Mouse (Mus musculus) heart, embryonic 16.5 days (tissue): ENCODE results near the gene Atg9a. TPM values are rescaled to one million over a fixed set of nuclear protein-coding genes. Genes with fewer than 3 reads are reported as not detected.

Experiments
- ATAC-seq: fragments of 200-750 bp; cut with Nextera tagmentation; replicated peaks from 2 replicates; pipeline ENCODE4 v1.8.0; 2017; ENCODE audit warnings: moderate number of reproducible peaks; ENCODE audit not compliant: insufficient read depth, low FRiP score; ENCODE audit errors: extremely low read depth
- H3K27ac ChIP-seq: fragments of 300-500 bp; sonication (generic); 2 replicates; pipeline ENCODE4 v1.5.1; 2014; ENCODE audit warnings: mild to moderate bottlenecking, low read length, control low read depth, moderate library complexity
- H3K27me3 ChIP-seq: fragments of 300-500 bp; sonication (generic); 2 replicates; pipeline ENCODE4 v1.6.1; 2014; ENCODE audit warnings: low read length, mixed read lengths; ENCODE audit not compliant: control insufficient read depth, insufficient read depth
- H3K36me3 ChIP-seq: fragments of 300-500 bp; sonication (generic); 2 replicates; pipeline ENCODE4 v1.6.1; 2014; ENCODE audit not compliant: control insufficient read depth, insufficient read depth
- H3K4me1 ChIP-seq: fragments of 300-500 bp; sonication (generic); 2 replicates; pipeline ENCODE4 v1.6.1; 2014; ENCODE audit warnings: low read length, mixed read lengths; ENCODE audit not compliant: control insufficient read depth, insufficient read depth
- H3K4me2 ChIP-seq: fragments of 300-500 bp; sonication (generic); 2 replicates; pipeline ENCODE4 v1.6.1; 2014; ENCODE audit warnings: low read depth, mild to moderate bottlenecking, control low read depth, low read length
- H3K4me3 ChIP-seq: fragments of 300-500 bp; sonication (generic); 2 replicates; pipeline ENCODE4 v1.5.1; 2014; ENCODE audit warnings: mild to moderate bottlenecking, control low read depth, low read length
- H3K9ac ChIP-seq: fragments of 300-500 bp; sonication (generic); 2 replicates; pipeline ENCODE4 v1.6.1; 2014; ENCODE audit warnings: low read length, control low read depth
- H3K9me3 ChIP-seq: fragments of 300-500 bp; sonication (generic); replicated peaks from 2 replicates; pipeline ENCODE4 v1.6.1; 2016; ENCODE audit warnings: low read length; ENCODE audit not compliant: control insufficient read depth
- WGBS: fragments of 180-500 bp; shearing (Covaris S2); extraction: QIAGEN DNeasy Blood & Tissue Kit; methylation state at CpG from one replicate; pipeline ENCODE4 v1.1.7; 2014; 5-methylcytosine and 5-hydroxymethylcytosine counted together
- polyA plus RNA-seq: library from polyadenylated mRNA; unstranded; fragments of >200 nt; fragmentation: Nextera tagmentation; extraction: Ambion mirVana; gene quantifications from 2 replicates; pipeline ENCODE4 v1.2.1, GENCODE M21; 2015

Atg9a gene
- polyA plus RNA-seq, 1 experiment from 2014 or later, result 31.7 TPM

DNA sequence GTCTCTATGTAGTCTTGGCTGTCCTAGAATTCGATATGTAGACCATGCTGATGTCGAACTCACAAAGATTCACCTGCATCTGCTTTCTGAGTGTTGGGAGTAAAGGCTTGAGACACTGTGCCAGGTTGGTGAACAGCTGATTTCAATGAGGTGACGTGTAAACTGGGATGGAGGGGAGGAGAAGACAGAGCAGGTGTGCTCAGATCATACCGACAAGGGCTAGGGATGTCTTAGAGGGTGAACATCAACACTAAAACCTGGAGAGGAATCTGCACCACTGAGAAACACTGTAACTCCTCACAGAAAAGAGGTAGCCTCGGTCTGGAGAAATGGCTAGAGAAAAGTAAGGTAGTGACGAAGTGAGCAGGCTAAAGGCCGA, 23.9 kb downstream of the Atg9a start:
- Histone ChIP-seq H3K4me2 (peak overlapping the region; percentile 76), H3K9me3 (no peaks in the 10 kb centered on the region), H3K9ac (peak overlapping the region; percentile 84), H3K36me3 (peaks cover 16% of the 10 kb centered on the region), H3K27ac (peak overlapping the region; percentile 85), H3K4me1 (peaks cover 8% of the 10 kb centered on the region; the same call in 1 of the 2 replicates), H3K27me3 (no peaks in the 10 kb centered on the region), H3K4me3 (peak overlapping the region; percentile 76)
- 9% methylated on average over 7 of the region's 7 CpGs for WGBS
- no peak; the same call in 1 of the 2 replicates for ATAC-seq

DNA sequence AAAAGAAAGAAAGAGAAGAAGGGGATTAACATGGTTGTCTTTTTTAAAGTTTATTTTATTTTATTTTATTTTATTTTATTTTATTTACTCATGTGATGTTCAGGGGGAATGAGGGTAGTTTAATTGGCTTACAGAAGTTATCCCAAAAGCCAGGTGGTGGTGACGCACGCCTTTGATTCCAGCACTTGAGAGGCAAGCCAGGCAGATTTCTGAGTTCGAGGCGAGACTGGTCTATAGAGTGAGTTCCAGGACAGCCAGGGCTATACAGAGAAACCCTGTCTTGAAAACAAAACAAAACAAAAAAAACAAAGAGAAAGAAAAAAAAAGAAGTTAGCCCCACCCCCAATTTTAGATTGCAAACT, 31.8 kb downstream of the Atg9a start:
- 65% methylated on average over 4 of the region's 4 CpGs for WGBS

DNA sequence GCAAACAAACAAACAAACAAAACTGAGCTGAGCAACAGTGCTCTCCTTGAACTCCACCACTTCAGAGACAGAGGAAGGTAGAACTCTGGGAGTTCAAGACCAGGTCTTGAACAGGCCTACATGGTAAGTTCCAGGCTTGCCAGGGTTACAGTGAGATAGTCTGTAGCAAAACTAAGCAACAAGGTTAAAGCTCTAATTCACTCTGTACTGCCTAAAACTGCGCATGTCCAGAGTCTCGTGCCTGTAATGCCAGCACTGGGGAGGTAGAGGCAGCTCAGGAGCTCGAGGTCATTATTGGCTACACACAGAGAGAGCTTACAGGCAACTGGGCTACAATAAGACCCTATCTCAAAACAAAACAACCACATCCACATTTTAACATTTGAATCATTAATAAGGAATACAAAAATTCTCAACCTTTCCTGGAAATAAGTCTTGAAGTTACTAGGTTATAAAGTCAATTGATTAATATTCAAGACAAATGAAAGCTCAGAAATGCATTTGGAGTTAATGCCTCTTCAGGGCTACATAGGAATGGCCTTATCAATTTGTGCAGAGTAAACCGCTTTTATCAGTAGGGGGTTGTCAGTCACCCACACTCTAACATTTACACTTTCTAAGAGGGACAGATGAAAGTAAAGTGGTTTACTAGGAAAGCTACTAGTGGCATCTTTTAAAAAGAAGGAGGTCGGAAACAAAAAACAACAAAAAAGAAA, 32.3 kb downstream of the Atg9a start:
- H3K36me3 ChIP-seq, result no peaks in the 10 kb centered on the region
- no peaks in the 10 kb centered on the region for H3K4me1 ChIP-seq
- no peak for ATAC-seq
- no peaks in the 10 kb centered on the region for H3K27me3 ChIP-seq
- 48% methylated on average over 5 of the region's 5 CpGs for WGBS
- no peak overlapping the region for H3K4me3 ChIP-seq
- no peak overlapping the region for H3K4me2 ChIP-seq
- H3K9me3 ChIP-seq, result no peaks in the 10 kb centered on the region
- no peak overlapping the region for H3K27ac ChIP-seq
- no peak overlapping the region for H3K9ac ChIP-seq

More for the DNA sequence above, 31.8 kb downstream of the Atg9a start:
- Histone ChIP-seq H3K36me3 (no peaks in the 10 kb centered on the region), H3K4me3 (no peak overlapping the region), H3K4me1 (no peaks in the 10 kb centered on the region), H3K27me3 (no peaks in the 10 kb centered on the region), H3K9ac (no peak overlapping the region), H3K27ac (no peak overlapping the region), H3K9me3 (no peaks in the 10 kb centered on the region), H3K4me2 (no peak overlapping the region)
- no peak for ATAC-seq

DNA sequence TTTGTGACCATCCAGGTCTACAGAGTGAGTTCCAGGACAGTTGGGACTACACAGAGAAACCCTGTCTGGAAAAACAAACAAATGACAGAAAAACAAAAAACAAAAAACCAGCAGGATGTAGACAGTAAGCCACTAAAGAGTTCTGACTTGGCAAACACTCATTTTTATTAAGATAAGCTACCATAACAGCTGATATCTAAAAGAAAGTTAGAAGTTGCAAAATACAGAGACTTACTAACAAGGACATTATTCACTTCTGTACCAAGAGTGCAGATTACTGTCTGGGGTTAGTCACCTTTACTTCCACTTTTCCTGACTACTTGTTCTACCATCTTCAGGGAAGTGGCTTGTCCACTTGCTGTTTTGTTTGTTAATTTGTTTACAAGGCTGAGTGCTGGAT, 33.0 kb downstream of the Atg9a start:
- H3K27ac ChIP-seq, result no peak overlapping the region
- ATAC-seq, result no peak
- no peaks in the 10 kb centered on the region for H3K27me3 ChIP-seq
- H3K4me2 ChIP-seq, result no peak overlapping the region
- no peak overlapping the region for H3K9ac ChIP-seq
- H3K4me1 ChIP-seq, result no peaks in the 10 kb centered on the region
- no peaks in the 10 kb centered on the region for H3K36me3 ChIP-seq
- H3K4me3 ChIP-seq, result no peak overlapping the region
- H3K9me3 ChIP-seq, result no peaks in the 10 kb centered on the region

DNA sequence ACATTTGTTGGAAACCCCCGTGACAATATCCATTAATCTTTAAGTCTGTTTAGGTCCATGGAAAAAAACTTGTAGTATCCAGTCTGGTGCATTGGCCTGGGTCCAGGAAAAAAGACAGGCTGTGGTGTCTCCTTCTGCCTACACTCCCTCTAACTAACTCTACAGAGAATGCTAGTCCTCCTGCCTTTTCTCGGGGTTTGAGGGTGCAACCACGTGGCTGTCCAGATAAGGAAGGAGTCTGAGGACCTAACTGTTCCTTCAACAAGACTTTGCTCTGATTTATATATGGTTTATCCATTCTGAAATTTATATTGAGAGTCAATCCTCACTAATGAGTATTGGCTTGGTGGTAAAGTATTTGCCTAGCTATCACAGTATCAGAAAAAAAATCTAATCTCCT, 36.2 kb downstream of the Atg9a start:
- H3K27me3 ChIP-seq, result no peaks in the 10 kb centered on the region
- H3K9ac ChIP-seq, result no peak overlapping the region
- ATAC-seq, result no peak
- H3K27ac ChIP-seq, result no peak overlapping the region
- no peaks in the 10 kb centered on the region for H3K36me3 ChIP-seq
- H3K4me3 ChIP-seq, result no peak overlapping the region
- H3K4me2 ChIP-seq, result no peak overlapping the region
- WGBS, result 31% methylated on average over 3 of the region's 3 CpGs
- H3K9me3 ChIP-seq, result no peaks in the 10 kb centered on the region
- no peaks in the 10 kb centered on the region for H3K4me1 ChIP-seq

DNA sequence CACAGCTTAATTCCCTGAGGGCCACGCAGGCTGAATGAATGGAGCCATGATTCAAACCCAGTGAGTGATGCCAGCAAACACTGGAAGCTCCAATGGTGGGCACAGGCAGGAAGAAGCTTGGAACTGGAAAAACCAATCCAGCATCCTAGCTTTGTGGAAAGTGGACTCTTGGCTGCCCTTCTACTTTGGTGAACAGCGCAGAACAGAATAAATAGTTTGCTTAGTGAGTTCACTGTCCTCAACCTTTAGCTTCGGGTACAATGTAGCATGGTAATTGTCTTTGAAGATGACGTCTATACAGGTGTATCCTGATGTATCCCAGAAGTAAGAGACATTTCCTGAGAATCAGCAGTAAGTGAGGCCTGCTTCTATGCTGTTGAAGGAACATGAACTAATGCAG, 43.3 kb downstream of the Atg9a start:
- H3K27me3 ChIP-seq, result no peaks in the 10 kb centered on the region
- no peak overlapping the region for H3K9ac ChIP-seq
- H3K9me3 ChIP-seq, result no peaks in the 10 kb centered on the region
- peaks cover 2% of the 10 kb centered on the region; the same call in 1 of the 2 replicates for H3K4me1 ChIP-seq
- no peak overlapping the region for H3K4me3 ChIP-seq
- 88% methylated on average over 4 of the region's 4 CpGs for WGBS
- no peak overlapping the region for H3K27ac ChIP-seq
- no peak for ATAC-seq
- H3K4me2 ChIP-seq, result no peak overlapping the region
- H3K36me3 ChIP-seq, result peaks cover 43% of the 10 kb centered on the region

DNA sequence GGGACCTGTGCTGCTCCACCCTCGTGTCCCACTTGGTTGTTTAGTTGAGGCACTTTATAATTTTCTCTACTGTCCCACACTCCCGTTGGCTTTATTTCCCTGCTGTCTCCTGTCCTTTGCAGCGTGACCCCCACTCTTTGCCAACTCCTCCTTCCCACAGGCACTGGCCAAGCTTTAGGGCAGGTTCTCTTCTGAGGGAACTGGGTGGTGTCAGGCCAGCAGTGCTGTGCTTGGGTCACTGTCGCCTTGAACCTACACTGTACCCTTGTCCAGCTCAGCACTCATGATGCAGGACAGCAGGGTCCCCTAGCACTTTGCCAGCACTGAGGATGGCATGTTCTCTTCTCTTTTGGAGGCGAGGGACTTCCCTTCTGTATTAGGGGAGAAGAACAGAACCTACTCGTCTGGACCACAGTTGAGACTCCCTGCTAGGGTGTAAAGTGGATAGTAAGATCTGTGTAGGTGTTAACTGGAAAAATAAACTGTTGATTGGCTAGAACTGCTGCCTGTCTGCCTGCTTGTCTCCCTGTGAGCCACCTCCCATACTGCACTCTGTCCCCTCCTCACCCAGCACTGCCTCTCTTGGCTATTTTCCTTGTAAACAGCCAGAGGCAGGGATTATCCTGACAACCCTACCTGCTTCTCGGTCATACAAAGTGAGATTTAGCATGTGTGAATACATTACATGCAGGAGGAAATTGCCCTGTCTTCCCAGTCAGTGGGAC, 44.4 kb downstream of the Atg9a start:
- Histone ChIP-seq H3K9ac (no peak overlapping the region), H3K9me3 (no peaks in the 10 kb centered on the region), H3K4me3 (no peak overlapping the region), H3K27me3 (no peaks in the 10 kb centered on the region), H3K27ac (no peak overlapping the region), H3K4me2 (no peak overlapping the region), H3K4me1 (peaks cover 8% of the 10 kb centered on the region; the same call in 1 of the 2 replicates), H3K36me3 (peaks cover 43% of the 10 kb centered on the region)
- no peak for ATAC-seq
- 73% methylated on average over 7 of the region's 7 CpGs for WGBS

DNA sequence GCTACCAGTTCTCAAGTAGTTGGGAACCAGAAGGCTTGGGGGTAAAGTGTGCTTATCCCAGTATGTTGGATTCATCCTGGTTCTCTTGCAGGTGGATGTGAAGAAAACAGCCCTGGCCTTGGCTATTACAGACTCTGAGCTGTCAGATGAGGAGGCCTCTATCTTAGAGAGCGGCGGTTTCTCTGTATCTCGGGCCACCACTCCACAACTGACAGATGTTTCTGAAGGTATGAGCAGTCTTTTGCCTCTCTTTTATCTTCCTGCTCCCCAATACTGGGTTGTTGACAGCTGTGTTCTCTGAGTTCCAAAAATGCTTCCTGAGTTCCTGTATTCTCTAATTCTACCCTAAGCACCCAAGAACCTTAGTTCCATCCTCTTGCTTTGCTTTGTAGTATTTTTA, 46.4 kb downstream of the Atg9a start:
- Histone ChIP-seq H3K27ac (no peak overlapping the region), H3K4me1 (peaks cover 13% of the 10 kb centered on the region), H3K9me3 (no peaks in the 10 kb centered on the region), H3K4me3 (no peak overlapping the region), H3K27me3 (no peaks in the 10 kb centered on the region), H3K4me2 (no peak overlapping the region), H3K9ac (no peak overlapping the region), H3K36me3 (peaks cover 43% of the 10 kb centered on the region)
- 94% methylated on average over 3 of the region's 3 CpGs for WGBS
- ATAC-seq, result no peak
